Mouse (Mus musculus) kidney, adult 2 months (tissue): ENCODE measurements around the gene Coro2b.

ENCODE experiments used
- CTCF ChIP-seq: fragments of 200-500 bp; conservative IDR thresholded peaks from 2 replicates; pipeline ENCODE4 v1.5.1; 2011; ENCODE audit warnings: low read depth, mild to moderate bottlenecking, control low read depth, low read length, moderate library complexity, mixed read lengths; ENCODE audit not compliant: insufficient read depth, insufficient read length
- POLR2A ChIP-seq: fragments of 200-500 bp; IDR thresholded peaks from one replicate; pipeline ENCODE4 v1.6.1; 2011; ENCODE audit warnings: low read depth, low read length, control low read depth

GRCm38 (mm10) chr9:62427010-62427409 lies 109.8 kb downstream of the Coro2b start:
- TF ChIP-seq POLR2A (no peak), CTCF (no peak)
